Mouse (Mus musculus) common myeloid progenitor, adult 5-6 weeks (primary cell): Measurements from ENCODE around the gene Slc39a11. TPM values are rescaled to one million over a fixed set of nuclear protein-coding genes. Genes with fewer than 3 reads are reported as not detected.

ENCODE experiments used
- ATAC-seq: replicated peaks from 2 replicates; pipeline ENCODE4 v1.8.0; 2016; ENCODE audit warnings: low read depth, mild to moderate bottlenecking, moderate TSS enrichment, inconsistent platforms; ENCODE audit not compliant: poor library complexity, severe bottlenecking
- total RNA-seq: library from RNA; stranded (forward); fragments of 200-1000, 187-1606 nt; gene quantifications from 2 replicates; pipeline ENCODE4 v1.2.3, GENCODE M21; 2017

Slc39a11 gene
- total RNA-seq, 1 experiment from 2014 or later = 25.3 TPM

DNA sequence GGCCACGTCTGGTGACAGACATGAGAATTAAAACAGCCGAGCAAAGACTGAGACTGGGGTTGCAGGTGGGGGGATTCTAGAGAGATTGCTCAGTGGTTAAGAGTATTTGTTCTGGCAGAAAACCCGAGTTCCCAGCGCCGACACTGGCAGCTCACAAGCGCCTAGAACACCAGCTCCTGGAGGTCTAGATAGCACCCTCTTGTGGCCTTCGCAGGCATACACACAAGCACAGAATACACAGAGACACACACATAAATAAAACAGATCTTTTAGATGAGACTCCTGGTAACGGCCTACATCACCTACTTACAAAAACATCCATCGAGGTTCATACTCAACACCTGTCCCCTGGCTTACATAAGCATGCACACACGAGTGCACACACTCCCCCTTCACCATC lies 165.8 kb downstream of the Slc39a11 start:
- ATAC-seq = no peak

GRCm38 (mm10) chr11:113477550-113477949 lies 172.3 kb downstream of the Slc39a11 start:
- no peak for ATAC-seq

DNA sequence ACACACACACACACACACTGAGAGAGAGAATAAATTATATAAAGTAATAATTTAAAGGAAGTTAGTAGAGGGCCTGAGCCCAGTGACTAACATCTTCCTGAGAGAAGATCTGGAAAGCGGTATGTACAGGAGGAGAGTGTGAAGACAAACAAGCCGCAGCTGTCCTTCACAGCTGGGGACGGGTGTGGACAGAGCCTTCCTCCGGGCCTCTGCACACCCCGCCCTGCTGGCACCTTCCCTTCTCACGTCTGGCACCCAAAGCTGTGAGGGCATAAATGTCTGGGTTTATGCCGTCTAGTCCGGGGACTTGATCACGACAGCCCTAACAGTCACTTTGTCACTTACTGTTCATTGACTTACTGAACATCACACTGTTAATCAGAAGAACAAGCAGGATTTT lies 173.2 kb downstream of the Slc39a11 start:
- no peak for ATAC-seq

DNA sequence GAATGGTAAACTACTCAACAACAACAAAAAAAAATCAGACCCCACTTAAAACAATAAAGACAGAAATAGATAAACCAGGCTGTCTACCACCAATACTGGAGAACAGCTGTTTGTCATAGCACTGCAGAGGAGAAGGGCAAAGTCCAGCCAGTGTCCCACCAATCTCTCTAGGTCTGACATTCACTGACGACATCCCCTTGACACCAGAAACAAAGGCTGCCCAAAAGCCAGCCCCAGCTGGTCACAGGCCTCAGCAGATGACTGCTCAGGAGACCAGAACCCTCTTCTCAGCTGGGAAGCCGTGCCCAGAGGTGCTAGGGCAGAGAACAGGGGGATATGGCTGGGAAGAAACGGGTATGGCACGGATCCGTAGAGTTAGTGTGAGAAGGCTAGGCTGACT lies 174.4 kb downstream of the Slc39a11 start:
- no peak for ATAC-seq

GRCm38 (mm10) chr11:113473998-113474534 lies 175.8 kb downstream of the Slc39a11 start:
- no peak for ATAC-seq

DNA sequence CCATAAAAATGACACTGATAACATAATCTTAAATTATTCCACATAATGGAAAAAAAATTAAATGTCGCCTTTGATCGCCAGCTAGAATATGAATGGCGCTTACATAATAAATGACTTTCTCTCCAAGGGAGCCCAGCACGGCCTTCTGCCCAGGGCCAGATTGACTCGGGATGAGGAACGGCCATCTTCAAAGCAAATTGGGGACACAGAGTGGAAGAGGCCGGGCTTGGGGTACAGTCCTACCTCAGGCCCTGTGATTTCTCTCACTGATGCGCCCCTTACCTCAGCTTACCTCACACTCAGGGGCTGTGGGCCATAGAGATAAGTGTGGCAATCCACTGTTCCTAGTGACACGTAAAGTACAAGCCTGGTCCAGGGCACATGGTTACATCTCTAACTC lies 177.9 kb downstream of the Slc39a11 start:
- ATAC-seq = no peak

DNA sequence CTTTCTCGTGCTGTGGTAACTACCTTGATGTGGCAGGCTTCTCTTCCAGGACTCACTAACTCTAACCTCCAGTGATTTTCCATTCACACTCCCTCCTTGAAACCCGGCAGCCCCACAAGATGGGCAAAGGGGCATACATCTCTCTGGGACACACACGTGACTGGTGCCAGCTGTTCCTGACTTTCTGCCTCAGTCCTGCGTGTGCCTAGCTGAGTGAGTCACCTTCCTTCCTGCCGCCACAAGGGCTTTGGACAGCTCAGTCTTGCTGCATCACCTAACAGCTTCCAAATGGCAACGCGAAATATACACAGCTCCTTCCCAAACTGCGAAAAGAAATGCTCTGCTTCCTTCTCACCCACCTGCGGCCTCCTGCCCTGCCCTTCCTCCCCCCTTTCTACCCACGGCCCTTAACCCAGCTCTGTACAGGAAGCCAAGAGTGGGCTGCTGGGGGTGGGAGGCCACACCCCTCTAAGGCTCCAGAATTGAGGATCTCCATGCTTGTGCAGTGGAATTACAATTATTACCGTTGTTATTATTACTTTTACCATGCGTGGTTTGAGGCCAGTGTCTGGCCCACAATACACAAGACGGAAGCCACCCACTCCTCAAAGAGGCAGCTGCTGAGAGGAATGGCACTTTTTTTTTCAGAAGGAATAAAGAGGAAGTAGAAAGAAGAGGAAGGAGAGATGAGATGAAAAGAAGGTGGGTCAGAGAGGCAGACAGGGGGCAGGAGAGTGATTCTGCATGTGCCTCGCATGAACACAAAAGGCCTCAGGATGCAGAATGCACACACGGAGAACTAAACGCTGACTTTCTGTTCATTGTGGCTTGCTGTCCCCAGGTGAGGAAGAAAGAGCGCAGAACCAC lies 179.7 kb downstream of the Slc39a11 start:
- ATAC-seq = peak; percentile 84

DNA sequence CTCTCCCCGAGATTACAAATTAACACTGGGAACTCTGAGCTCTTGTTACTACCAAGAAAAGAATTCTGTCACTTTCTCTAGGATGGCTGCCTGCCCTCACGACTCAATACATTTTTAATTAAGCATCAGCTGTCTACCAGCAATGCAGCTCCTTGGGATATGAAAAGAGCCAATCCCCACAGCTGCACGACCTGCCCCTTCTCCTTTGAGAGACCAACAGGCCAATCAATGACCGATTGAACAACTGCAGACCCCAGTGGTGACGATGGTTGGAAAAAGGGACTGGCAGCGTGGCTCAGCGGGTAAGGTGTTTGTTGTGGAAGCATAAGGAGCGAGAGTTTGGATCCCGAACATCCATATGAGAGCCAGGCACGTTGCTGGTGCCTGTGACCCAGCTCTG lies 181.9 kb downstream of the Slc39a11 start:
- ATAC-seq = no peak

DNA sequence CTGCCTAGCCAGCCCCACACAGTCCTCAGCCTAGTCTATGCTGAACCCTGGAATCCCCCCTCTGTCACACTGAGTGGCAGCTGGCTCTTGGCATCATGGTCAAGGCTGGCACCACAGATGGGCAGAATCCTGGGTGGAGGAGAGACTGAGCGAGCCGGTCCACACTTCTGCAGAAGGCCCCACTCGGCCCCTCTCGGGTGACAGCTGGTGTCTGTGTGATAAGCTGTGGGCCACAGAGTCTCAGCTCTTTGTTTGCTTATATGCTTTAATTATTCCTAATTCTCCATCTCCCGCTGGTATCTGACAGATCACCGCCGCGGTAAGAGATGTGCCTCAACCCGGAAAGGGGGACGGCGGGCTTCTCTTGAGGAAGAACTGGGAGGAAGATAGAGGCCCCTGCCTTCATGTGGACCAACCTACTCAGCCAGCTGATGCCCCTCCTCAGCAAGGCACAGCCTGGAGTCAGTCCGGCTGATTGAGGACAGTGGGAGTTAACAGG lies 182.5 kb downstream of the Slc39a11 start:
- no peak for ATAC-seq

- ATAC-seq = no peak
Observed at GRCm38 (mm10) chr11:113460118-113460517, 189.8 kb downstream of the Slc39a11 start.

DNA sequence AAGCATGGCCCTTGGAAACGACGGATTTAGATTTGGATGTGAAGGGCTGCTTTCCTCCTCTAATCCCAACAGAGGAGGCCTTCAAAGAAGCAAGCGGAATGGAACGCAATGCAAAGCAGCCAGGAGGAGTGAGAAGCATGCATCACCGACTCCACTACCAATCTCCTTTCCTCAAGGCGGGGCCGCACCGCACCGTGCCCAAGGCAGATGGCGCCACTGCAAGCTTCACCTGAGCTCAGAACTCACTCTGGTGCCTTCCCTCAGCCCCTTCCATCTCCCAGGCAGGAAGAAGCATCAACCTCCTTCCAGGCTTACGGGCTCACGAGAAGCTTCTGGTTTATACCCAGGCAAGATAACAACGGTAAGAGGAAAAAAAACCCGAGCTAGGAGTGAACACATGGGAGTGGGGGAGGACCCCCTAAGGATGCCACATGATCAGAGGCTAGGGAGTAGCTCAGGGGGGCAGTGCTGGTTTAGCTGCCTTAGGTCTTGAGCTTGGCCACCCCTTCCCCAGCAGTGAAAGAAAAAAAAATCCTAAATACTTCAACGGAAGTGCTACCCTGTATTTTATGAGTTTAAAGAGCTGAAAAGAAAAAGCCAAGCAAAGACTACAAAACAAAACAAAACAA lies 191.2 kb downstream of the Slc39a11 start:
- ATAC-seq = no peak; the same call in 1 of the 2 replicates

GRCm38 (mm10) chr11:113452861-113453568 lies 196.9 kb downstream of the Slc39a11 start:
- no peak for ATAC-seq

GRCm38 (mm10) chr11:113451301-113451700 lies 198.6 kb downstream of the Slc39a11 start:
- ATAC-seq = no peak

DNA sequence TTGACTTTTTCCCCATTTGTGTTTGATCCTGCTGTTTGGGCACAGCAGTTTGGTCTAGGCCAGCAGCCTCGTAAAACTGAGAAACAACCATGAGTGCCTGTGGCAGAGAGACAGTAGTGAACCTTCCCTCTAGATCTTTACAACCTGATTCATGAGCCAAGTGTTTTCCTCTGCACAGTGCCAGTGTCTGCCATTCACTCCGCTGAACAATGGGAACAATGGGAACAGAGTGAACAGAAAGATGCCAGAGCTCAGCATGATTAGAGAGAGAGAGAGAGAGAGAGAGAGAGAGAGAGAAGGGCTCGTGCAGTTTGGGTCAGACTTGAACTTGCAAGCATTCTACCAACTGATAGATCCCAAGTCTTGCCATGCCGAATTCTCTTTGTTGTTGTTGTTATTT lies 199.2 kb downstream of the Slc39a11 start:
- no peak for ATAC-seq

- ATAC-seq = no peak
Observed at GRCm38 (mm10) chr11:113450028-113450427, 199.9 kb downstream of the Slc39a11 start.

GRCm38 (mm10) chr11:113442036-113442435 lies 207.8 kb downstream of the Slc39a11 start:
- ATAC-seq = no peak

DNA sequence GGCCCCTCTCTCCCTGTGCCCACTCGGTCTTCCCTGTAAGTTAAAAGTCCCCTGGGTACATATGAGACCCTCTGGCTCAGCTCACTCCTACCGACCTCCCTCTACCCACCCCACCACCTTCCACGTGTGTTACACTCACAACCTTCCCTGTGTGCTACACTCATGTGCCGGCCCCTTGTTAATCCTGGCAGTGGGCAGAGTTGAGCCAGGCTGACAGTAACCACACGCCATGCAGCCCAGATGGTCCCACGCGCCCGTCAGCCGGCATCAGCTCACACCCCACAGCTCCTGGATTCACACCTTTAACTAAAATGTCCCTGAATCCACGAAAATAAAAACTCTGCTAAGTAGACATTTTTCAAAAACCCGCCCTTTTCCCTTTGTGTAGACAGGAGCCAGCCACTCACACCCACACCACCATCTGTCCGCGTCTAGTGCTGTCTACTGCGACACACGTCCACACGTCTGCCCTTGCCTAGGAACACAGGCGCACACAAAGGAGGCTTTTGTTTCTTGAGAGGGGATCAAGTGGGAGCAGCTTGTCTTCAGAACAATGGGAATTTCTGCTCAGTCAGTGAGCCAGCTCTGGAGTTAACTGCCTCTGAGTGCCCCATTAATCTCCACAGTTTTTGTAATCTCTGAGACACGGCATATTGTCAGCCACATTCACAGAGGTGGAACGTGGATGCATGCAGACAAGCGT lies 210.4 kb downstream of the Slc39a11 start:
- no peak for ATAC-seq

DNA sequence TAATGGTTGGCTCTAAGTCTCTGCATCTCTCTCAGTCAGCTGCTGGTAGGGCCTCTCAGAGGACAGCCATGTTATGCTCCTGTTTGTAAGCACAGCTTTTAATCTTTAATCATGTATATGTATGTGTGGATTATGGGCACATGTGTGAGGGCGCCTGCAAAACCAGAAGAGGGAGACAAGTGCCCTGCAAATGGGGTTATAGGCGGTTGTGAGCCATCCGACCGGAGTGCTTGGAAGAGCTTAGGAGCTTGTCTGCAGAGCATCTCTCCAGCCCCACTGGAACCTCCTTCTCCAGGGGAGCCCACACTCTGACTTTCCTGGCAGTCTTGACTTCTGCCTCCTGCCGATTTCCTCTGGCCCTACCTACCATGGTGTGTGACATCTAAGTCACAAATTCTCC lies 211.0 kb downstream of the Slc39a11 start:
- ATAC-seq = no peak

DNA sequence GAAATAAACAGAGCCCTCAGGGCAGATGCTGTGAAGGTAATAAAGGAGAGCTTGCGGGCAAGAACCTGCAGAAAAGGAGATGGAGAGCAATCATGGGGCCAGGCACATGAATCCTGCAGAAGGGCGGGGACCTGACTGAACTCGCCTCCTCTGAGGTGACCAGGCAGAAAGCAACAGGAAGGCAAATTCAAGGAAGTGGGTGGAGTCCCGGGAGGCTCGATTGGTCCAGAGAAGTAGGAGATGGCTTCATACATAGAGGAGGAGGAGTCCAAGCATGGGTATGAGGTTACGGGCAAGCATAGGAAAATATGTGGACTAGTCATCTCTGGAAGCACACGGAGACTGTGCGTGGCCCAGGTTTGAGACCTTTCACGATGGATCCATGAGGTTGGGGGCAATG lies 212.5 kb downstream of the Slc39a11 start:
- ATAC-seq = peak; percentile 42; the same call in 1 of the 2 replicates

DNA sequence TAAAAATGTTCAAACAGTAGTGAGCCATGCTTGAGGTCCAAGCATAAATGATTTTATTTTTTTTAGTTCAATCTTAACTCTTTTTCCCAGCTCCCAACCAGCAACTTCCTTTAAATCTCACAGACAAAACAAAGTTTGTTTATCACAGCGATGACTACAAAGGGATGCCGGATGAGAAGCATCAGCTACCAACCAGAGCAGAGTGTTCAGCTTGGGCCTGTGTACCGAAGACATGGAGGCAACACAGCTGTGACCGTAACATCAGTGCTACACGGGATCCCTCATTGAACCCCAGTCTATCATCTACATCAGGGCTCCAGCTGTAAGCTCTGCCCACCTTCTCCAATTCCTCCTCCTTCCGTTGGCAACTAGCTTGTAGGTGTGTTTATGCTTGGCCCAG lies 213.6 kb downstream of the Slc39a11 start:
- no peak for ATAC-seq
